Mouse (Mus musculus): ENCODE results near the gene Cchcr1.
"Not testable (repeated sequence)": the region's sequence is repeated elsewhere in the genome, so short reads cannot be mapped to it uniquely, and the experiment has no call there.

DNA sequence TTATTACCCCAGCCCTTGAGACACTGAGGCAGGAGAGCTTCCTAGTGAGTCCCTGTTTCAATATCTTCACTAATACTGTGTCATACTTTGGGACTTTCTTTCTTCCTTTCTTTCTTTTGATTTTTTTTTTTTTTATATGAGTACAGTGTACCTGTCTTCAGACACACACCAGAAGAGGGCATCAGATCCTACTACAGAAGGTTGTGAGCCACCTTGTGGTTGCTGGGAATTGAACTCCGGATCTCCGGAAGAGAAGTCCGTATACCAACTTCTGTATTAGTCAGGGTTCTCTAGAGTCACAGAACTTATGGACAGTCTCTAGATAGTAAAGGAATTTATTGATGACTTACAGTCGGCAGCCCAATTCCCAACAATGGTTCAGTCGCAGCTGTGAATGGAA lies 8.6 kb upstream of the Cchcr1 start:
- TF ChIP-seq CTCF (IDR thresholded peaks at IDR 0.05), result 0 out of 2 replicates have a peak, but pooled peaks have one; percentile 10
- TF ChIP-seq EP300 (IDR thresholded peaks at IDR 0.05), result not testable (repeated sequence)

All from lung, postnatal 0 days (tissue).